Mouse (Mus musculus): Measurements from ENCODE around the gene Garem2. TPM values are rescaled to one million over a fixed set of nuclear protein-coding genes. Genes with fewer than 3 reads are reported as not detected.

Garem2 gene
- total RNA-seq, 2 experiments from 2014 or later: 0.17 to 0.29 TPM

GRCm38 (mm10) chr5:30111126-30111525 lies 6.2 kb downstream of the Garem2 start:
- DNase-seq (ENCODE audit: low spot score in 2 of 2): peak in 1 of 2 experiments; percentile 34

- DNase-seq (ENCODE audit: low spot score in 2 of 2): no peak
Observed at GRCm38 (mm10) chr5:30111771-30112170, 6.8 kb downstream of the Garem2 start.

DNA sequence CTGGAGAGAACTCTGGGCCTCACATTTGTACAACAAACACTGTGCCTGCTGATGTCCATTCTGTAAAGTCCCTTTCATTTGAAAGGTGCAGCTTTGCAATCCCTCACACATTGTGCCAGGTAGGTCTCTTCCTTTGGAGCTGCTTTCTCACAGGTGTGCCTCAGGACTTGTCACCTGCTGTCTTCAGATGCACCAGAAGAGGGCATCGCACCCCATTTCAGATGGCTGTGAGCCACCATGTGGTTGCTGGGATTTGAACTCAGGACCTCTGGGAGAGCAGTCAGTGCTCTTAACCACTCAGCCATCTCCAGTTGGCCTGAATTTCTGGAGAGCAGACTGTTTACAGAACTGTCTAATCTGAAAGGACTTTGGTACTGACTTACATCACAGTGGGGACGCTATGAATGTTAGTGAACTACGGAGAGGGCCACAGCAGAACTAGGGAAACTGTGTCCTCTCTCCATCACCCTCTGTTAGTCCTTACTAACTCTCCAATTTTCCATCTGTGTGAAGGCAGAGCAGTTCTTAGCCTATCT lies 7.6 kb downstream of the Garem2 start:
- DNase-seq (ENCODE audit: low spot score in 2 of 2): no peak

DNA sequence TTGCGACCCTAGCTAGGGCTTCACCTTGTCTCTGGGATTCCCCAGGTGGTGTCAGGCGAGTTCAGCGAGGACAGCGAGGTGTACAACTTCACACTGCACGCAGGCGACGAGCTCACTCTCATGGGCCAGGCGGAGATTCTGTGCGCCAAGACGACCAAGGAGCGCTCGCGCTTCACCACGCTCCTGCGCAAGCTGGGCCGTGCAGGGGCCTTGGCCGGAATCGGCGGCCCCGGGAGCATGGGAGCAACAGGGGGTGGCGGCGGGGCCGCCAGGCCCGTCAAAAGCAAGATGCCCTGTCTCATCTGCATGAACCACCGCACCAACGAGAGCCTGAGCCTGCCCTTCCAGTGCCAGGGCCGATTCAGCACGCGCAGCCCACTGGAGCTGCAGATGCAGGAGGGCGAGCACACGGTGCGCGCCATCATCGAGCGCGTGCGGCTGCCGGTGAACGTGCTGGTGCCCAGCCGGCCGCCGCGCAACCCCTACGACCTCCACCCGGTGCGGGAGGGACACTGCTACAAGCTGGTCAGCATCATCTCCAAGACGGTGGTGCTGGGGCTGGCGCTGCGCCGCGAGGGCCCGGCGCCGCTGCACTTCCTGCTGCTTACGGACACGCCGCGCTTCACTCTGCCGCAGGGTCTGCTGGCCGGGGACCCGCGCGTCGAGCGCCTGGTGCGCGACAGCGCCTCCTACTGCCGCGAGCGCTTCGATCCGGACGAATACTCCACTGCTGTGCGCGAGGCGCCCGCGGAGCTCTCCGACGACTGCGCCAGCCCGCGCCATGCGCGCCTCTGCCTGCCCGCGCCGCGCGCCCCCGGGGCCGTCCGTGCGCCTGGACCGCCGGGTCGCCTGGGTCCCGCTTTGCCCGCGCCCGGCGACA lies 9.2 kb downstream of the Garem2 start:
- peak; percentile 72 to 84 for DNase-seq (ENCODE audit: low spot score in 2 of 2)

GRCm38 (mm10) chr5:30114761-30115140 lies 9.8 kb downstream of the Garem2 start:
- no peak for DNase-seq (ENCODE audit: low spot score in 2 of 2)

GRCm38 (mm10) chr5:30115718-30116117 lies 10.8 kb downstream of the Garem2 start:
- no peak for DNase-seq (ENCODE audit: low spot score in 2 of 2)

DNA sequence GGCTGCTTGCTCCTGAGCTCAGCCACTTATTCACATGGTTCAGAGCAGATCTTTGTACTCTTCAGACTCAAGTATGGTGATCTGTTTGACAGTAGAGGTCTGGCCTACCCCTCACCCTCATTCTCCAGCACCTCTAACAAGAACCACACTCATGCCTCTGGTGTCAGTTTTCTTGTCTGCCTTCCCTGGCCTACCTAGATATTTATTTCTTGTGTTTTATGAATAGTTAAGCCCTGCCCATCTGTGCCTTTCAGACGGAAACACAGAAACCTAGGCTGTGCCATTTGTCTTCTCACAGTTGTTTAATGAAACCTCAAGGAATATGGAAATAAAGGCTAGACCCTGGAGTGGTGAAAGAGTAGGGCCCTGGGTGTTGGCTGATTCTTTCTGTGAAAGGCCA lies 13.1 kb downstream of the Garem2 start:
- no peak for DNase-seq (ENCODE audit: low spot score in 2 of 2)

GRCm38 (mm10) chr5:30119163-30119562 lies 14.2 kb downstream of the Garem2 start:
- no peak for DNase-seq (ENCODE audit: low spot score in 2 of 2)

GRCm38 (mm10) chr5:30120106-30120505 lies 15.1 kb downstream of the Garem2 start:
- DNase-seq (ENCODE audit: low spot score in 2 of 2): no peak

GRCm38 (mm10) chr5:30122481-30122880 lies 17.5 kb downstream of the Garem2 start:
- no peak for DNase-seq (ENCODE audit: low spot score in 2 of 2)

- no peak for DNase-seq (ENCODE audit: low spot score in 2 of 2)
Observed at GRCm38 (mm10) chr5:30125587-30125986, 20.6 kb downstream of the Garem2 start.

GRCm38 (mm10) chr5:30126756-30127155 lies 21.8 kb downstream of the Garem2 start:
- no peak for DNase-seq (ENCODE audit: low spot score in 2 of 2)

- no peak for DNase-seq (ENCODE audit: low spot score in 2 of 2)
Observed at GRCm38 (mm10) chr5:30127921-30128597, 23.1 kb downstream of the Garem2 start.

GRCm38 (mm10) chr5:30128680-30129079 lies 23.7 kb downstream of the Garem2 start:
- DNase-seq (ENCODE audit: low spot score in 2 of 2): no peak

- no peak for DNase-seq (ENCODE audit: low spot score in 2 of 2)
Observed at GRCm38 (mm10) chr5:30131246-30131645, 26.3 kb downstream of the Garem2 start.

GRCm38 (mm10) chr5:30132173-30132572 lies 27.2 kb downstream of the Garem2 start:
- DNase-seq (ENCODE audit: low spot score in 2 of 2): no peak

DNA sequence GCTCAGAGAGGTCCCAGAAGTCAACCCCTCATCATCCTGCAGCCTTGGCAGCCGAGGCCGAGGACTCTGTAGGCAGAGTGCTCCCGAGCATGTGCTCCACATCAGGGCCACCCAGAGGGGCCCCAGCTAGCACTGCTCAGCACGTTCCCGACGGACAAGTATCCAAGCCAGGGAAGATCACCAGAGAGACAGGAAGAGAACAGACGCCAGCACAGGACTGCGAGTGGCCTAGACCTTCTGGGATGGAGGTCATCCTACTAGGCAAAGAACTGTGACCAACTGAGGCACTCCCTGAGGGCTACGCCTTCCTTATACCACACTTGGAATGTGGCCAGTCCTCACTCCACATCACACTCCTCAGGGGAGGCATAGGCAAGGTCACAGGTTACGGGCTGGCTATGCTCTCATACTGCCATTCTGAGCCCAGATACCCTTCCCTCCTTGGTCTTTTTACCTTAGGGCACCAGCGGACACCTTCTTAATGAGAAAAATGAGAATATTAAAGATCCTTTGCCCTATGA lies 30.8 kb downstream of the Garem2 start:
- DNase-seq (ENCODE audit: low spot score in 2 of 2): no peak

- no peak for DNase-seq (ENCODE audit: low spot score in 2 of 2)
Observed at GRCm38 (mm10) chr5:30137271-30137670, 32.3 kb downstream of the Garem2 start.

DNA sequence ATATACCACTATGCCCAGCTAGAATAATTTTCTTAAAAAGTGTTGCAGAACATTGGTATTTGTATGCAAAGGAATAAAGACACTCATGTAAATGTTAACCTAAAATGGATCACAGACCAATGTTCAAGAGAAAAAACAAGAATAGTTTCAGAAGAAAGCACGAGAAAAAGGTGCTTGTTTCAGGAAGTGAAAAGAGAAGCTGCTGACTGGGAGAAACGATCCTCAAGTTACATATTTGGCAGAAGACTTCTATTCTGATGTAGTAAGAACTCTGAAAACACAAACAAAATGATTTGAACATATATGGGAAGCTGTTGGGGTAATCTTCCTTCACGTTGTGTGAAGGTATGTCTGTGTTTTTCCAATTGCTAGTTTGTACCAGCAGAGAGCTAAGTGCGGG lies 33.2 kb downstream of the Garem2 start:
- DNase-seq (ENCODE audit: low spot score in 2 of 2): no peak

GRCm38 (mm10) chr5:30146526-30146925 lies 41.6 kb downstream of the Garem2 start:
- DNase-seq (ENCODE audit: low spot score in 2 of 2): no peak

GRCm38 (mm10) chr5:30148133-30148920 lies 43.4 kb downstream of the Garem2 start:
- DNase-seq (ENCODE audit: low spot score in 2 of 2): no peak
